Comparison of ENCODE assay signal across 24 mouse cellular contexts in the genomic region with DNA sequence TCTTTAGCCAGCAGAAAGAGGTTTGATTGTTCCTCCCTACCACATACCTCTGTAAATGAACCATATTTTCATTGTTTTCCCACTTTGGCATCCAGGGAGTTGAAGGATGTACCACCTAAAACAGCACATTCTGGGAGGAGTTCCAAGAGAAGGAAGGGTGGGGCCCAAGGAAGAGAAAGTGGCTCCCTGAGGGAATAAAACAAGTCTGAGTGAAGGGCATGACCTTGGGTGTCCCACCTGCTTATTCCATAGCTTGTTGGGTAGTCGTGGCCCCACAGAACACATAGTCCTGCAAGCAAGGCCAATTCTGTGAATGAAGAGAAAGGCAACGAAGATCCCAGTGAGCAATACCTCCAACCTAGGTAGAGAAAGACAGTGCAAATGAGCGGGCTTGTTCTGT. TPM values are rescaled to one million over a fixed set of nuclear protein-coding genes. Genes with fewer than 3 reads are reported as not detected.
A peak's percentile ranks its signal among the peaks of the same experiment; 100 is the strongest.
DNase-seq lines count a peak whose midpoint lies in the region; ATAC-seq lines count a peak whose summit lies in the region.
"Had no signal": no experiment of that assay in that cellular context is flagged by ENCODE, and none has a peak within 500 bp of the region (broad histone marks: within the 10 kb centered on the region; RNA-seq: fewer than 3 reads in every experiment).

No protein-coding gene starts in this region.

- H3K36me3 ChIP-seq in liver, embryonic 12.5 days = no peaks in the 10 kb centered on the region
- no peaks in the 10 kb centered on the region for H3K36me3 ChIP-seq in hindbrain, embryonic 13.5 days
- H3K36me3 ChIP-seq: embryonic facial prominence, embryonic 10.5 days; embryonic facial prominence, embryonic 12.5 days; forebrain, embryonic 15.5 days; G1E had no signal

- no peak for ATAC-seq in liver, embryonic 12.5 days
- ATAC-seq in hindbrain, embryonic 13.5 days (ENCODE audit: low FRiP score) = no peak
- ATAC-seq: activated CD4-positive, CD25-positive, alpha-beta regulatory T cell, adult 4 months; forebrain, embryonic 13.5 days; forebrain, embryonic 15.5 days; forebrain, postnatal 0 days; Patski had no signal

- peak; percentile 91 for DNase-seq in heart, adult 11 months
- DNase-seq in heart, postnatal 4 days = no peak
- peak; percentile 10 for DNase-seq in 3T3-L1 (ENCODE audit: low read depth, low spot score)
- DNase-seq in ES-CJ7 (ENCODE audit: low read depth, low spot score) = peak; percentile 78
- peak; percentile 51 for DNase-seq in R1 (ENCODE audit: low read depth, low spot score)
- DNase-seq in kidney, postnatal 4 days = no peak
- DNase-seq: adrenal gland, adult 8-10 months; adrenal gland, postnatal 14 days; adrenal gland, postnatal 36 days; cerebellum, adult 11-12 months; cerebellum, adult 2 months; cerebellum, adult 9-10 months; cerebellum, postnatal 10 days; cerebellum, postnatal 25 days; forebrain, postnatal 0 days had no signal

- no peak overlapping the region for H3K9ac ChIP-seq in liver, embryonic 12.5 days
- no peak overlapping the region for H3K9ac ChIP-seq in hindbrain, embryonic 13.5 days
- H3K9ac ChIP-seq: embryonic facial prominence, embryonic 12.5 days; forebrain, embryonic 13.5 days; forebrain, embryonic 15.5 days; forebrain, postnatal 0 days had no signal

- no peaks in the 10 kb centered on the region for H3K27me3 ChIP-seq in liver, embryonic 12.5 days (replicated peaks)
- no peaks in the 10 kb centered on the region for H3K27me3 ChIP-seq in hindbrain, embryonic 13.5 days
- H3K27me3 ChIP-seq: embryonic facial prominence, embryonic 12.5 days; forebrain, embryonic 13.5 days; forebrain, embryonic 15.5 days; Patski had no signal

- no peaks in the 10 kb centered on the region for H3K9me3 ChIP-seq in liver, embryonic 12.5 days (replicated peaks)
- no peaks in the 10 kb centered on the region for H3K9me3 ChIP-seq in hindbrain, embryonic 13.5 days
- H3K9me3 ChIP-seq: embryonic facial prominence, embryonic 10.5 days; embryonic facial prominence, embryonic 12.5 days; forebrain, embryonic 13.5 days; forebrain, embryonic 15.5 days; G1E had no signal

- no peak overlapping the region for H3K4me2 ChIP-seq in liver, embryonic 12.5 days
- H3K4me2 ChIP-seq in hindbrain, embryonic 13.5 days = no peak overlapping the region
- H3K4me2 ChIP-seq: embryonic facial prominence, embryonic 12.5 days; forebrain, embryonic 13.5 days; forebrain, embryonic 15.5 days had no signal

- no peak overlapping the region for H3K27ac ChIP-seq in liver, embryonic 12.5 days
- H3K27ac ChIP-seq in hindbrain, embryonic 13.5 days = no peak overlapping the region
- H3K27ac ChIP-seq: embryonic facial prominence, embryonic 10.5 days; embryonic facial prominence, embryonic 12.5 days; forebrain, embryonic 13.5 days; forebrain, embryonic 15.5 days had no signal

- no peaks in the 10 kb centered on the region for H3K4me1 ChIP-seq in liver, embryonic 12.5 days
- H3K4me1 ChIP-seq in hindbrain, embryonic 13.5 days (replicated peaks) = peaks cover 10% of the 10 kb centered on the region
- H3K4me1 ChIP-seq: forebrain, embryonic 15.5 days had no signal

- WGBS in liver, embryonic 12.5 days (ENCODE audit: insufficient replicate concordance) = 65% methylated on average over 3 of the region's 3 CpGs
- 83% methylated on average over 3 of the region's 3 CpGs for WGBS in hindbrain, embryonic 13.5 days

- no peak overlapping the region for H3K4me3 ChIP-seq in liver, embryonic 12.5 days
- H3K4me3 ChIP-seq in hindbrain, embryonic 13.5 days = no peak overlapping the region
- H3K4me3 ChIP-seq: embryonic facial prominence, embryonic 10.5 days; embryonic facial prominence, embryonic 12.5 days; forebrain, embryonic 13.5 days; forebrain, embryonic 15.5 days had no signal

RNA-seq across cellular contexts. Expression of a gene that starts 19.3 kb away (rescaled TPM):
- 100 to 1,000 TPM; 515 to 516 TPM for total RNA-seq in heart, postnatal 4 days (2021)
- polyA plus RNA-seq in liver, embryonic 12.5 days (2016; fragmentation: Nextera tagmentation; extraction: Ambion mirVana) = 89.2 and 92.0 TPM in 2 replicates
- polyA plus RNA-seq in hindbrain, embryonic 13.5 days (2015; fragmentation: Nextera tagmentation; extraction: Ambion mirVana) = 36.1 and 48.9 TPM in 2 replicates

Comparison
In these comparisons a context has a peak if more than half of its experiments do, and no peak if none do; other contexts are left out.
1. DNase-seq: peak in heart, adult 11 months (single experiment), 3T3-L1 (single experiment), ES-CJ7 (single experiment) and R1 (single experiment); none in heart, postnatal 4 days (single experiment) and kidney, postnatal 4 days (0 of 2).